Mouse (Mus musculus): ENCODE measurements around the gene Ide.

- TF ChIP-seq CTCF (IDR thresholded peaks at IDR 0.05; ENCODE audit: extremely low read depth, insufficient read depth, low read length) (no peak), POLR2A (IDR thresholded peaks at IDR 0.05; ENCODE audit: extremely low read depth, insufficient read depth, low read length) (no peak)
These were observed 31.5 kb downstream of the Ide start for GRCm38 (mm10) chr19:37306176-37306575.

All from cortical plate, adult 2 months (tissue).